Mouse (Mus musculus) gastrocnemius, postnatal 14 days (tissue): ENCODE measurements around the gene Hira. TPM values are rescaled to one million over a fixed set of nuclear protein-coding genes. Genes with fewer than 3 reads are reported as not detected.
A peak's percentile ranks its signal among the peaks of the same experiment; 100 is the strongest.
"Not testable (repeated sequence)": the region's sequence is repeated elsewhere in the genome, so short reads cannot be mapped to it uniquely, and the experiment has no call there.

Experiments
- DNase-seq: peaks from one replicate; pipeline ENCODE4 v3.0.0; 2021; ENCODE audit warnings: mixed read lengths
- intact Hi-C: fragments of 180-260 bp; cut with DNase I; formaldehyde crosslinking; loops from one replicate; pipeline ENCODE4 v1.15.1; 2025; ENCODE audit warnings: low total_unique reads
- long read RNA-seq, 2 experiments: library from polyadenylated mRNA; stranded (forward); transcript quantifications; one replicate each; pipeline ENCODE4 v2.0.0; 2021
- total RNA-seq, 2 experiments: library from RNA; stranded (reverse); gene quantifications; 2 replicates each; pipeline ENCODE4 v1.2.3; 2021

The Hira gene
- 10 to 100 TPM; 20.4 to 25.3 TPM for total RNA-seq
- long read RNA-seq, experiment 1, partial matches to known transcripts: 1 of 2 reads
- long read RNA-seq, experiment 1, other reads (novel, unspliced or antisense): 1 of 2 reads
- long read RNA-seq, experiment 2, partial matches to known transcripts: 1 of 1 reads
- long read RNA-seq, experiment 2, other reads (novel, unspliced or antisense): 0 of 1 reads

DNA sequence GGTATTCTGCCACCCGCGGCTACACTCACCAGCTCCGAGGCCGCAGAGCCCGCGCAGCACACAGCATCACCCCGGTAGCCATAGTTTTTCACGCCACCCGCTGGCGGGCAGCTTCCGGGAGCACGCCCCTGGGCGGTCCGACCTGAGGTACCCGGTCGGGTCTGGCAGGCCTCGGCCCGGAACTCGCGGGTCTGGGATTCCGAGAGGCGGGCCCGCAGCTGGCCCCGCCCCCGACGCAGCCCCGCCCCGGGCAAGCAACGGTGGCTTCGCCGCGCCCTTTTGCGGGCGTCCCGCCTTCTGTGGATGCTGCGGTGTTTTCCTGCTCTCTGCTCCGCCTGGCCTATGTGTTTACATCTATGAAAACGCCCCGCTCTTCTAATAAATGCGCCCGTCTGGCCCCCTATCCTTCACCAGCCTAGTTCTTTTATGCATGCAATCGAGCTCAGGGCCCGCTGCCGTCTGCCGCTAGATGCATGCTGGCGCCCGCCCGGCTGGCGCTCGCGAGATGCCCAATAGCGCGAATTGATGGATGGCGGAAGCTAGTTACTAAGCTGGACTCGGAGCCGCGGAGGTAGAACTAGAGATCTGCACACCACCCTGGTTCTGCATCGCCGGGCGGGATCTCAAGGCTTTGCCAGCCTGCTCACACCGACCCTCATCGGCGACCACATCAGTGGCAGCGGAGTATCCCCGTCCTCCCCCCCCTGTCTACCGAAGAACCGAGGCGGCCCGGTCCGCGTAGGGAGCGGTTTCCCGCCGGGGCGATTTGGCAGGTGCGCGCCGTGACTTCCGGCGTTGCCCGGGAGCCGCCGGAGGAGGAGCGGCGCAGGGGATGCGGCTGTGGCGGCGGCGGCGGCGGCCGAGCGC is at the start of gene Hira, which contains the start of gene Mrpl40:
TSS of gene Hira (plus strand) at position 596 of the 867 bp plus-strand sequence.
TSS of gene Mrpl40 (minus strand) at position 421 of the 867 bp plus-strand sequence.
- intact Hi-C loops: loop anchor here (10.0 kb wide), 1 partner anchor 1642 kb away; the partner anchor contains the start of gene Hic2

DNA sequence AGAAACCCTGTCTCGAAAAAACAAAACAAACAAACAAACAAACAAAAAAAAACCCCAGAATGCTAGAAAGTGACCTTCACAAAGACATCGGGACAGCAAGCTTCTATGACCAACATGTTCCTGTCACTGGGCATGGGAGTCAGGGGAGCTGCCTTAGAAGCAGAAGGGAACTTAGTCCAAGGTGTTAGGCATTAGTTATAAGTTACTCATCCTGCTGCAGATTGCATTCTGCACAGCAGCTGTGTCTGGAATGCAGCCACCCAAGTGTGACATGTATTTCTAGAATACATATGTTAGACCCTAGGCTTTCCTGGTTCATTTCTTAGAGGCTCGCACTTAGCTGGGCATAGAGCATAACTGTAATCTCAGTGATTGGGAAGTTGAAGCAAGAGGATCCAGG is 48.2 kb upstream of the Hira start:
- intact Hi-C loops: no loop called here
- no peak for DNase-seq

More for the DNA sequence above, at the start of gene Hira, which contains the start of gene Mrpl40:
- DNase-seq: peak; percentile 96

DNA sequence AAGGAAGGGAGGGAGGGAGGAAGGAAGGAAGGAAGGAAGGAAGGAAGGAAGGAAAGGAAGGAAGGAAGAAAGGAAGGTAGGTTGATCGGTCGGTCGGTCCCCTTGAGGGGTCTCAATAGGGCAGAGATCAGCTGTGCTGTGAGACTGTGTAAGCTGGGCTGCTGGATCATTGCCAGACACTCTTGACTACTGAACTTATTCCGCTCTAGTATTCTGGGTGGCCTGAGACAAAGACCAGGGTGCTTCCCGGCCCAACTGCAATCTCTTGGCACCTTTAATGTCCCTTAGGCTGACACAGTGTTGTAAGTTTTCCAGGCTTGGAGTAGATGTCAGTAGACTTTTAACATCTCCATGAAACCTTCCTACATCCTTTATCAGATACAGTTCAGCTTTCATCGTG is 47.7 kb upstream of the Hira start:
- intact Hi-C loops: no loop called here
- no peak for DNase-seq

DNA sequence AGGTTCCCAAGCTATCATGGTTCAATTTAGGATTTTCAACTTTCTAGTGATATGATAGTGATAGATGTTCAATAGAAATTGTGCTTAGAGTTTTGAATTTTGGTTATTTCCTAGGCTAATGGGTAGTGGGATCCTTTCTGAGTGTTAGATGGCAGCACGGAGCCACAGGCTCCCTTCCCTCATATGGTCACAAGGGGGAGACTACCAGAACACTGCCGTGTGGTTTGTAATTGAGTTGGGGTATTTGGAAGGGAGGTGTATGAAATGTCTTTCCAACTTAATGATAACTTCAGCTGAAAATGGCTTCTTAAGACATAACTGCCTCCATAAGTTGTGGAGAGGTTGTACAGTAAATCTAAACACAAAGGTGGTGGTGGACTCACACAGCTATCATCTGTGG is 43.4 kb upstream of the Hira start:
- no peak for DNase-seq
- intact Hi-C loops: no loop called here

DNA sequence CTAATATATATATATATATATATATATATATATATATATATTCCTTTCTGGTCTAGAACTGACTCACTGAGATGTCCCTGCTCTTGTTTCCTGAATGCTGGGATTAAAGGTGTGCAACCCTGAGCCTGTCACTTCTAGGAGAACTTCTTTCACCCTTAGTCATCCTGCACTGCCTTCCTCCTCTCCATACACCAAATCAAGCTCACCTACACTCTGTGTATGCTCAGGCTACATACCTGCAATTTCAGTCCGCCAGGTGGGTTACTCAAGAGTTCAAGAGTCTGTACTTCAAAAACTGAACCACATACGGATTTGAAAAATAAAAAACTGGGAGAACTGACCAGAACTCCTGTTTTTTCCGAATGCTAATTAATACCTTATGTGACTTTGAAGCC is 40.8 kb upstream of the Hira start:
- intact Hi-C loops: no loop called here
- no peak for DNase-seq

DNA sequence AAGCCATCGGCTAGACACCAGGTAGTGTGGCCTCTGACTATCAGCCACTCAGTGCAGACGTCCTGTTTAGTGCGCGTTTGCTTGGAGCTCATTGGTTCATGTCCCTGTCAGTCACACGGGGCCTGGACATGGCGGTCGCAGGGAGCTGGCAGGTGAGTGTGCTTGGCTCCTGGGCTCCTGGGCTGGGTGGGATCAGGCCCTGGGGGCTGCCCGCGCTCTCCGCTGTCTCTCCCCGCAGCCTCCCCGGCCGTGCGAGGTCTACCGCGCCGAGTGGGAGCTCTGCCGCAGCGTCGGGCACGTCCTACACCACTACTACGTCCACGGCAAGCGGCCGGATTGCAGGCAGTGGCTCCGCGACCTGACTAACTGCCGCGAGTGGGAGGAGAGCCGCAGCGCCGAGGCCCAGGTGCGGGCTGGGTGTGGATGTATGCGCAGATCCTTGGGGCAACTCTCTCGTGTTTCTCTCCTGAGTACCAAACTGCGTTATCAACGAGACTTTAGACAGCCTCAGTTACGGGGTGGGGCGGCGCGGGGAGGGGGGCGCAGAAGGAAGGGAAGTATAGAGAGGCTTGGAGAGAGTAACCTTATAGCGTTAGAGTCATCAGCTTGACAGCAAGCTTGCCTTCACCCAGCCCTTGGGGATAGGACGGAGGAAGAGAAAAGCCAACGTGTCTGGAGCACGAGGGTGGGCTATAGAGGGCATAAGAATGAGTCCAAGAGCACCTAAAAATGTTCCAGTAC is 40.2 kb upstream of the Hira start, which contains the start of the genes 2510002D24Rik and Gm28539:
TSS of gene 2510002D24Rik (plus strand) at position 111 of the 741 bp plus-strand sequence.
TSS of gene Gm28539 (plus strand) at position 117 of the 741 bp plus-strand sequence.
- peak; percentile 90 for DNase-seq
- intact Hi-C loops: no loop called here

DNA sequence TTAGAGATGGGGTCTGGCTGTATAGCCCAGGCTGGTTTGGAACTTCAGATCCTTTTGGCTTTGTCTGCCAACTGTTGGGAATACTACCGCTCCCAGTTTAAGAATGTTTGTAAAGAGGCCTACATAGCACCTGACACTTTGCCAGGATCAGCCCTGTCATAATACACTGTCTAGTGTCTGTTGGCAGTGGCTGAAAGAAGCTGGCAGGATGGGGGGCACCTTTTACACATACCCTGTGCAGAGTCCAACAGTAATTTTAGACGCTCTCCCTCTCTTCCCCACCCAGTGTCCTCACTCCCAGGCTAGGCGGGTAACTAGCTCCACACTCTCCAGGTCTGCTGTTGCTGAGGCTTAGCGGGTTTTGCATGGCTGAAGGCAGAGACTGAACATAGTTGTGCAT is 38.5 kb upstream of the Hira start:
- DNase-seq: no peak

DNA sequence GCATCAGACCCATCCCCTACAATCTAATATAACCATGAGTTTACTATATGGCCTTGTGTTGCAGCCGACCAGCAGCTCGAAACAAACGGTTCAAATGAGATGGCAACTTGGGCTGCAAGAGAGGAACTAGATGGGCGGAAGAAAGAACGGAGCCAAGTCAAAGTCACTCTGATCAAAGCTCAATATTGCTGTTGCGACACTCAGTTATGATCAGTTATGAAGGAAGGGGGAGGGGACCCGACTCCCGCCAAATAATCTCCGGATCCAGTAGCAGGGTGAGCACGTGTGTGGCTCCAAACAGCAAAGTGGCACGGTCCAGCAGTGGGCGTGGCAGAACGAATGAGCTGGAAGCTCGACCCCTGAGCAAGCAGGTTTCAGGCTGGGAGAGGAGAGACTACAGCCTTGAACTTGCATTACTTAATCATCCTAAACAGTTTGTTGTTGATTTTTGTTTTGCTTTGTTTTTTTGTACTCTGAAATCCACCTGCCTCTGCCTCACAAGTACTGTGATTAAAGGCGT is 30.5 kb upstream of the Hira start:
- DNase-seq: no peak
- intact Hi-C loops: no loop called here

More for the DNA sequence above, 38.5 kb upstream of the Hira start:
- intact Hi-C loops: no loop called here

DNA sequence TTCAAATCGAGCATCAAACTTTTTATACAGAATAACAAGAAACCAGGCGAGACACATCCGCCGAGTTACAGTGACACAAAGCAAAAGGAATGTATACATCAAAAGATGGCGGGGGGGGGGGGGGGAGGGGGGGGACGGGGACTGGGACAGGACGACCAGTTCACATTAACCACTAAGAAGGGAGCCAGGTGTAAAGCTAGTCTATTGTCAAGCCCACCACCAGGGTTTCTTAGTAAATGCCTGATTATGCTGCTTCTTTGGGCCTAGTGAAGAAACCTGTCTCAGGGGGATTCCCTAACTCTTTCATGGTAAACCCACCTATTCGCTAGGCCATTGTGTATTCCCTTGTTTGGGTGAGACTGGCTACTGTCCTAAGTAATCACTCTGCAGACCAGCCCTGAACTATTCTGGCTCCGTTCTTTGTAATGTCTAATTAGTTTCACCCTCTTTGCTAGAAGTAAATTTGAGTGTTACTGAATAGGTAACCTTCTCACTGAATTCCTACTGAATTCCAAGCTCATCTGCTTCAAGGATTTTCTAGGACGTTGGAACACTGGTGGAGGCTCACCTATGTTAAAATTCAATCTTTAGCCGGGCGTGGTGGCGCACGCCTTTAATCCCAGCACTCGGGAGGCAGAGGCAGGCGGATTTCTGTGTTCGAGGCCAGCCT is 27.2 kb upstream of the Hira start:
- DNase-seq, intact Hi-C loops: not testable (repeated sequence)

DNA sequence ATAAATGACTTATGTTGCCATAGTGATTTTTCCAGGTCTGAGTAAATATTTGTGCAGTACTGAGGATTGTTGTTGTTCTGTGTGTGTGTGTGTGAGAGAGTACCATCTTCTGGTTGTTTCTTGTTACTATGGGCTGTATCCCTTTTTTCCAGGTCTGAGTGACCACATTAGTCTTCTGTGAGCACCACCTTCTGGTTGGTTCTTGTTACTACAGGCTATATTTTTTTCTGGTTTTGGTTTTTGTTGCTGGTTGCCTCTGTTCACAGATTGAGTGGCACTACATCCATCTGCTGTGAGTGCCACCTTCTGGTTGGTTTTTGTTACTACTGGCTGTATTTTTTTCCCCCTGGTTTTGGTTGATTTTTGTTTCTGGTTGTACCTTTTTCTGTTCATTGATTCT is 18.3 kb upstream of the Hira start:
- intact Hi-C loops: no loop called here
- DNase-seq: no peak

DNA sequence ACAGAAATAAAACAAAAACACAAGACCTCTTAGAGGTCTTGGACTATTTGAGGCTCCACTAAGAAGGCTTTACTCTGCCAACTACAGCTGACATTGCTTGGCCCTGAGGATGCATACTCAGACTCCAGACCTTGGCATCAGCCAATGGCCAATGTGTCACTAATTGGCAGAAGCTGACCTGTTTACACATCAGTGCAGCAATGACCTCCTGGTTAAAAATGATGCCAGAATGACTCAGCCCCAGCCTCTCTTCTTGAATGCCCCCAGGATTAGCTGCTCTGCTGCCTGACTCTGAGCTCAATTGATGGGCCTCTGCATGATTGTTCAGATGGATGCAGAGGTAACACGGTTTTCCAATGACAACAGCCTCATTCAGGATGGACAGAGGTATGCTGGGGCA is 16.7 kb upstream of the Hira start:
- DNase-seq: peak; percentile 62
- intact Hi-C loops: no loop called here

DNA sequence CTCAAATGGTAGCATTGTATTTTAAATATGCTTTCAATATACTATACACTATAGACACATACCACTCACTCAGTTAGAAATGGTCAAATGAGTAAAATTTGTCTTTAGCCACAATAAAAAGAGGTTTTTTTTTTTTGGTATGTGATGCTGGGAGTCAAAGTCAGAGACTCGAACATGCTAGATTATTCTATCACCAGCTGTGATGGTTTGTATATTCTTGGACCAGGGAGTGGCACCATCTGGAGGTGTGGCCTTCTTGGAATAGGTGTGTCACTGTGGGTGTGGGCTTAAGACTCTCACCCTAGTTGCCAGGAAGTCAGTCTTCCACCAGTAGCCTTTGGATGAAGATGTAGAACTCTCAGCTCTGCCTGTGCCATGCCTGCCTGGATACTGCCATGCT is 6.3 kb upstream of the Hira start:
- DNase-seq: not testable (repeated sequence)
- intact Hi-C loops: loop anchor here (10.0 kb wide), 1 partner anchor 1636 kb away; the partner anchor contains the start of gene Hic2

DNA sequence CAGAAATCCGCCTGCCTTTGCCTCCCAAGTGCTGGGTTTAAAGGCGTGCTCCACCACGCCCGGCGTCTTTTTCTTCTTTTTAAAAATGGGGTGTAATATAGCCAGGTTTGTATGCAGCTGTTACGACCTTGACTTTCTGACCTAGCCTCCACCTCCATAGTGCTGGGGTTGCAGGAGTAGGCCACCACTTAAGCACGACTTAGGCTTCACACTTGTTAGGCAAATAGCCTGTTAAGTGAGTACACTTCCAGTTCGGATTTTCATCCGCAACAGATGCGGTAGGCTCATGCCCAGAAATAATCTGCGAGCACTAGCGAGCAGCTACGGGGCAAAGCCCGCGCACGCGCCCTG is 771 bp upstream of the Hira start:
- intact Hi-C loops: loop anchor here (10.0 kb wide), 1 partner anchor 1641 kb away; the partner anchor contains the start of gene Hic2
- no peak for DNase-seq

DNA sequence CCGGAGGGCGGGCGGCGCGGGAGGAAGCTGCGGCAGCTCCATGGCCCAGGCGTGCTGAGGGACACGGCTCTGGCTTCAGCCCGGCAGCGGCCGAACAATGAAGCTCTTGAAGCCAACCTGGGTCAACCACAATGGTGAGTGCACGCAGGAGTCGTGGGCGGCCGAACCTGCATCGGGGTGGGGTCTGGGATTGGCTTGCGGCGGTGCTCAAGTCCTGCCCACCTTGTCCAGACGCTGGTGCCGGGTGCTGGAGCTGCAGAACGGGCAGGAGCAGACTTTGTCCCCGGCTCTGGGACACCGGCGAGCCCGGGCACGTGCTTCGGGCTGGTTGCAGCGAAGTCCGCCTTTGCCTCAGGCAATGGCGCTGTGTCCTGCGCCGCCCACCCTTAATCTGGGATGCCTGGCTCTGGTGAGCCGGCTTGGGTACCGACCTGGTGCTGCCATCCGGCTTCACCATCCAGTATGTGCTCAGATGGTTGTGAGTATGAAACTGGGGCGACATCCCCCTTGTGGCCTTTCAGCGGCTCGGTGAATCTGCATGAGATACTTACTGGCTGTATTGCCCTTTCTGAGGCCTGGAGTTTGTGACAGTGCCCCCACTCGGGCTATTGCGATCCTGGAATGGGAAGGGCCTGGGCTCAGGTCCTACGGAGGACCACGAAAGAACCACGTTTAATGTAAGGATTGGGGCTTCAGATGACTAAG is 701 bp downstream of the Hira start:
- peak; percentile 31 for DNase-seq

DNA sequence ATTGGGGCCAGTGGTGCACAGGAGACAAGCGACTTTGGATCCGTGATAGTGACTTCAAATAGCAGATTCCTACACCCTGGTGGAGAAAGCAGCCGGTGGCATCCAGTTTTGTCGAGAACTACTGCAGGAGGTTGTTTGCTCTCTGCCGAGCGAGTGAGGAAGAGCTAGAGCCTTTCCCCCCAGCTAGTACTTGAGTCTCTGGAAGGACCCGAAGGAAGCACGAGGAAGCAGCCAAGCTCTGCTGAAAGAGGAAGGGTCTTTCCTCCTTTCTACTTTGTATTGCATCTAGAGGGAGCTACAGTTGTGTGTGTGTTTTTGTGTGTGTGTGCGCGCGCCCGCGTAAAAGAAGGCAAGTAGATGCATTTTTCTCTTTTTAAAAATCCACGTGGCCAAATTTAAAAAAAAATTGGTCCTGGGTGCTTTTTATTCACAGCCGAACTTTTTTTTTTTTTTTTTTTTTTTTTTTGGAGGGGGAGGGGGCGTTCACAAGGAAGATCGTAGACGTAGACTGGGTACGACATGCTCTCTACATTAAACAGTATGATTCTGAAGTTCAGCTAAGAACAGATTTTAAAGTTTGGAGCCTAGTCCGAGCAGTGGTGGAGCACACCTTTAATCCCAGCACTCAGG is 1.4 kb downstream of the Hira start:
- DNase-seq: no peak
- intact Hi-C loops: loop anchor here (10.0 kb wide), 1 partner anchor 1643 kb away; the partner anchor contains the start of gene Hic2

More for the DNA sequence above, 701 bp downstream of the Hira start:
- intact Hi-C loops: loop anchor here (10.0 kb wide), 1 partner anchor 1643 kb away; the partner anchor contains the start of gene Hic2

DNA sequence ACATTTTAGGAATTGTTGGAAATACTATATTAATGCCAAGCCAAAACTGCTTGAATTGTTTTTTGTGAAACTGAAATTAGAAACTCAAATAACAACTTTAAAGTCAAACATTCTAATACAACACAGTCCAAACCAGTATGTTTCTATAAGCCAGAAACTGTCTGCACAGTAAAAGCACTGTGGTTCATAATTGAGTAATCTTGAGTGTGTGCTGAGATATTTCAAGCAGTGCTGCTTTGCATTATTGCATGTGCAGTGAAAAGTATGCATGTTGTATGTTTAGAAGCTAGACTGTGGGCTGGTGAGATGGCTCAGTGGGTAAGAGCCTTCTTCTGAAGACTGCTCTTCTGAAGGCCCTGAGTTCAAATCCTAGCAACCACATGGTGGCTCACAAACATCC is 7.2 kb downstream of the Hira start:
- no peak for DNase-seq
- intact Hi-C loops: no loop called here

DNA sequence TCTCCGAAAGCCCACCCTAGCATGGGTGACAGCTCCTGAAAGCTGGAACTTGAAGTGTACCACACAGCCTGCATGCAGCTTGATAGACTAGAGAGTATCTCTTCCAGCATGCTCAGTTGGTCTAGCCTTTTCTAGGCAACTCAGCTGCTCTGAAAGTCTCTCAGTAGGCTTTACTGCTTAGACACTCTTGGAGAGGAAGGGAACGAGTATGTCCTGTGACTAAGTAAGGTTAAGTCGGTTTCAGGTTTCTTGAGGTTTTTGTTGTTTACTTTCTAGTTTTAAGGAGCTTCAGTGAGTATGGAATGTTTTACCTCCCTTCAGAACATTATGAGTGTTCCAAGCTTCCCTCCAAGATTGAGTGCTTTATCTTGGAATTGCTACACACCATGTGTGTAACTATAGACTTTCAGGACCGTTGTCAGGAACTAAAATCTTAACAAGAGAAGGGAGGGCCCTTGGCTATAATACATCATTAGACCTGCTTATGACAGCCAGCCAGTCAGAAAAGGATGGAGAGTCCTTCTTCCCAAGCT is 17.1 kb downstream of the Hira start:
- intact Hi-C loops: no loop called here
- no peak for DNase-seq

DNA sequence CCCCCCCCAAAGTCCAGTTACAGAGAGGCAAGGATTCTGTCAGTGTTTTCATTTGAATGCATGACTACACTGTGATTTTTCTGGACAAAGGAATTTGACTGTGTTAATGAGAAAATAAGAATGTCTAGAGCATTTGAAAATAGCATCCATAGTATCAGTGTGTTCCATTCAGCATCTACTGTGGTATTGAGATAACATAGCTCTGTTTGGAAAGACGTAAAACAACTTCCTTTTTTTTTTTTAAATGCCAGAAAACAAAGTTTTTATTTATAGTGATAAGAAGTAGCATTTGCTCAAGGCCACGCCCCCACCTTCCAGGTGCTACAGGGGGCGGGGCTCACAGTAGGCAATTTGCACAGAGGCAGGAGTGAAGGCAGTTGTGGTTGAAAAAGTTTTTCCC is 18.4 kb downstream of the Hira start:
- intact Hi-C loops: no loop called here
- no peak for DNase-seq
